Mouse (Mus musculus): Measurements from ENCODE around the gene Serpinf1.

DNA sequence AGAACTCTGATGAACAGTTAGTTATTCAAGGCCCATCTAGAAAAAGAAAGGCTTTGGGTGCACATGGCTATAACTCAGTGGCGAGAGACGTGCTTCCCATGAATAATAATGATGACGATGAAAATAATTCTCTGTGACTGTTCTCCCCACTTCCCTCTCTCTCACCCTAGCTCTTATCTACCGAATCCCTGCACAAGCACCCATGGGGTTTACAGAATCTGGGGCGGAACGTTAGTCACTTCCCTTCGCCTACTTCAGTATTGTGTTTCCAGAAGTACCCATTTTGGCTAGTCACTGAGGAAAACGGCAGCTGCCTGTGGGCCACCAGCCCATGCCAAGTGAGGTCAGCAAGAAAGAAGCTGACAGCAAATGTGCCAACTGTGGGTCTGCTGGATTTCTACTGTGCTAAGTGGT is 36.1 kb upstream of the Serpinf1 start:
- TF ChIP-seq CTCF (IDR thresholded peaks at IDR 0.05; ENCODE audit: low read depth, low read length) = no peak
- TF ChIP-seq TAL1 (conservative IDR thresholded peaks at IDR 0.05; ENCODE audit: low read depth, low read length) = no peak
- no peak for TF ChIP-seq GATA1 (IDR thresholded peaks at IDR 0.05; ENCODE audit: borderline replicate concordance, low read length)

Data from G1E (cell line).